Mouse (Mus musculus): ENCODE data around the gene Fam193b. TPM values are rescaled to one million over a fixed set of nuclear protein-coding genes. Genes with fewer than 3 reads are reported as not detected.
"Not testable (repeated sequence)": the region's sequence is repeated elsewhere in the genome, so short reads cannot be mapped to it uniquely, and the experiment has no call there.

The Fam193b gene
- total RNA-seq, 1 experiment from 2014 or later: 75.2 TPM

- DNase-seq: no peak
Measured at GRCm38 (mm10) chr13:55571977-55572376, 1.1 kb upstream of the Fam193b start.

GRCm38 (mm10) chr13:55570286-55570973 lies 490 bp downstream of the Fam193b start:
- DNase-seq: peak; percentile 49

- no peak for DNase-seq
Measured at GRCm38 (mm10) chr13:55569726-55570285, 1.1 kb downstream of the Fam193b start.

GRCm38 (mm10) chr13:55568524-55568923 lies 2.4 kb downstream of the Fam193b start:
- not testable (repeated sequence) for DNase-seq

GRCm38 (mm10) chr13:55567949-55568348 lies 3.0 kb downstream of the Fam193b start:
- DNase-seq: no peak

- DNase-seq: no peak
Measured at GRCm38 (mm10) chr13:55567001-55567400, 3.9 kb downstream of the Fam193b start.

- no peak for DNase-seq
Measured at GRCm38 (mm10) chr13:55563266-55563879, 7.5 kb downstream of the Fam193b start.

GRCm38 (mm10) chr13:55557499-55557898 lies 13.4 kb downstream of the Fam193b start:
- DNase-seq: no peak

- DNase-seq: no peak
Measured at GRCm38 (mm10) chr13:55555921-55556320, 15.0 kb downstream of the Fam193b start.

GRCm38 (mm10) chr13:55549061-55549460 lies 21.9 kb downstream of the Fam193b start:
- DNase-seq: no peak

GRCm38 (mm10) chr13:55548426-55548825 lies 22.5 kb downstream of the Fam193b start:
- peak; percentile 52 for DNase-seq

- no peak for DNase-seq
Measured at GRCm38 (mm10) chr13:55547916-55548315, 23.0 kb downstream of the Fam193b start.

GRCm38 (mm10) chr13:55544792-55545191 lies 26.1 kb downstream of the Fam193b start:
- no peak for DNase-seq

GRCm38 (mm10) chr13:55543447-55543846 lies 27.5 kb downstream of the Fam193b start:
- no peak for DNase-seq

GRCm38 (mm10) chr13:55542891-55543290 lies 28.0 kb downstream of the Fam193b start:
- no peak for DNase-seq

GRCm38 (mm10) chr13:55540933-55541332 lies 30.0 kb downstream of the Fam193b start:
- no peak for DNase-seq

GRCm38 (mm10) chr13:55536194-55537175 lies 34.4 kb downstream of the Fam193b start, which contains the start of gene Ddx41:
Gene Ddx41 (minus strand): TSS chr13:55536658.
- peak; percentile 97 for DNase-seq

- no peak for DNase-seq
Measured at GRCm38 (mm10) chr13:55535796-55536193, 35.1 kb downstream of the Fam193b start.

- DNase-seq: no peak
Measured at GRCm38 (mm10) chr13:55535191-55535590, 35.7 kb downstream of the Fam193b start.

GRCm38 (mm10) chr13:55529198-55529915 lies 41.6 kb downstream of the Fam193b start, which contains the start of gene Dok3:
Gene Dok3 (minus strand): TSS chr13:55529296.
- DNase-seq: no peak
